Mouse (Mus musculus) urinary bladder, postnatal 10 days (tissue): ENCODE data around the gene Txndc11.
"Not testable (repeated sequence)": the region's sequence is repeated elsewhere in the genome, so short reads cannot be mapped to it uniquely, and the experiment has no call there.

Experiments
- DNase-seq: peaks from one replicate; pipeline ENCODE4 v3.0.0; 2022; ENCODE audit warnings: low spot score

The Txndc11 gene

DNA sequence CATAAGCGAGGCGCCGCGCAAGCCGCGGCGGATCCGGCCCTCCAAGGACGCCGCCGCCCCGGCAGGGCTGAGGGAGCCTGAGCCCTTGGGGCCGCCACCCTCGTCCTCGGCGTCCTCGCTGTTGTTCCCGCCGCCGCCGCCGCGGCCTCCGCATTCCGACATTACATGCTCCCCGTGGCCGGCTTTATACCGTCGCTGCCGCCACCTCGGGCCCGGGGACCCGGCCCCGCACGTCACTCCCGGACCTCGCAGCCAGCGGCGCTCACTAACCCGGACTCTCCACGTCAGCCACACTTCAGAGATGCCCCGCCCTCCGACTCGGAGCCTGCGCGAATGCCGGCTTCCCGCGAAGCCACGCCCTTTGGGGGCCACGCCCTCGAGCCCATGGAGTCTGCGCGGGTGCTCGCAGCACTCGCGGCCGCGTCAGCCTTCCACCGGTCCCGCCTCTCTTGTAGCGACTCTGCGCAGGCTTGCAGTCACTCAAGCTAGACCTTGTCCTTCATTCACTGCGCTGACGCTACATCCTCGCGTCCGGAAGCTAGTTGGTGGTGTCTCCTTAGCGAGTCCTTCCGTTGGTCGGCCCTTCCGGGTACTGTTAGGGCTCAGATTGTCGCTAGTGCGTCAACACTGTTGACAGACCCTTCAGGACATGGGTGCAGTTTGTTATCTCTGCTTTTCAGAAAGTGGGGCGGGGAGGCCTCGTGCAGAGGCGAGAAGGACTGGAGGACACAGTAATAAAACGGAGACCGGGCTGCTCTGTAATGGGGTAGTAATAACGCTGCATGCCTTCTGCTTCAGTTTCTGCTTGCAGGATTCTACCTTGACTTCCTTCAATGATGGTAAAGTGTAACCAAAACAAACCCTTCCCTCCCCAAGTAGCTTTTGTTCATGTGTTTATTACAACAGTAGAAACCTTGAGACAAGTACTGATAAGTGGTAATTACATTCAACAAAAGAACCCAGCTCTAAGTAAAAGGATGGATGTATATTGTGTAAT is at the start of gene Txndc11:
Gene Txndc11 (minus strand): TSS at position 303 of the 997 bp plus-strand sequence.
- peak; percentile 97 for DNase-seq

DNA sequence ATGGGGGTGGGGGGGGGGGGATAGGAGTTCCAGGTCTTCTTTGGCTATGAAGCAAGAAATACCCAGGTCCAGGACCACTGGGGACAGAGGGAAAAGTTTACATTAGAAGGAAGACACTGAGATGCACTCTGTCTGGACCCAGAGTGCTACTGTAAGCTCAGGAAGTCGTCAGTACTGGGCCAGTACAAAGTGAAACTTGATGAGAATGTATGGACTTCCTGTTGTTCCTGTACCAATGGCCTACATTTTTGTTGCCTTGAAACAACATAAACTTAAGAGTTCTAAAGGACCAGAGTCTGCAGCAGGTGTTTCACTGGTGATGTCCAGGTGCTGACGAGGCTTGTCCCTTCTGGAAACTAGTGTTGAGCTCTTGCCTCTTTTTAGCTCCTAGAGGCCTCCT is 43.0 kb upstream of the Txndc11 start:
- DNase-seq, result no peak

DNA sequence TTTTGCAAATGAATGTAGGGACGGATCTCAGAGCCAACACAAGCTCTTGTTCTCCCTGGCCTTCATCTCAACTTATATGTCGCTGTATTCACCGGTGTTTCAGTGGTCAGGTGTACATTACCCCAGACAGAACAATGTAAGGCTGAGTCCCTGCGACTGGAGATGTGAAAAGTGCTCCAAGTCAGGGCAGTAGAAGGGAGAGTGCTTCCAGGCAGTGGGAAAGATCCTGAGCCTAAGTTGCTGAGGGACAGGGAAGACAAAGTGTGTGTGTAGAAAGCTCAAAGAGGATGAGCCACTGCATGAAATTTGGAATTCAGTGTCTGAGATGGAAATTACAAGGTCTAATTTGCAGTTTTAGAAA is 42.4 kb upstream of the Txndc11 start:
- no peak for DNase-seq

DNA sequence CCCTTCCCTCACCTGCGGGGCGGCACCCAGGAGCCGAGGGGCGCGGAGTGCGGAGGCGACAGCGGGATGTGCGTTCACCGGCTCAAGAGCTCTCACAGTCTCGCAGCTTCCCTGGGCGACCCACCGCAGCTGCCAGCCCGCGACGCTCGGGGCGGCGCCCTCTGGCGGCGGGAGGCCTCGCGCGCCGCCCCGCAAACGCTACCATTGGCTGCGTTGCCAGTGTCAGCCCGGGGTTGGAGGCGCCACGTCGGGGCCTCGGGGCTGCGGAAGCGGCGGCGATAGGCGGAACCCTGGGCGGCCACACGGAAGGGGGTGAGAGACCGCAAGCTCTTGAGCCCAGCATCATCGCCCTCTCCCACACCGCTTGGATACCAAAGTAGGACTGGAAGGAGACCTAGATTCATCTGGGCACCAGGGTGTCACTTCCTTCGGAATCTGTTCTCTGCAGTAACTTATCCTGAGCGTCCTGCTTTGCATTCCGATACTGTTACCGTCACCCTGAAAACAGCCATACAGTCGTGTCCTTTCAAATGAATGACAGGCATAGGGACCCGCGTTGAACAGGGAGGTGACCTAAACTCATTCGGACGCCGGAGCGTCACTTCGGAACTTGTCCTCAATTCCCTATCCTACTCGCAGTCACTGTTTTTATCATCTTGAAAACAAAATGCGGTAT is 41.9 kb upstream of the Txndc11 start, which contains the start of gene Zc3h7a:
Gene Zc3h7a (minus strand): TSS at position 186 of the 676 bp plus-strand sequence.
- DNase-seq, result peak; percentile 69

DNA sequence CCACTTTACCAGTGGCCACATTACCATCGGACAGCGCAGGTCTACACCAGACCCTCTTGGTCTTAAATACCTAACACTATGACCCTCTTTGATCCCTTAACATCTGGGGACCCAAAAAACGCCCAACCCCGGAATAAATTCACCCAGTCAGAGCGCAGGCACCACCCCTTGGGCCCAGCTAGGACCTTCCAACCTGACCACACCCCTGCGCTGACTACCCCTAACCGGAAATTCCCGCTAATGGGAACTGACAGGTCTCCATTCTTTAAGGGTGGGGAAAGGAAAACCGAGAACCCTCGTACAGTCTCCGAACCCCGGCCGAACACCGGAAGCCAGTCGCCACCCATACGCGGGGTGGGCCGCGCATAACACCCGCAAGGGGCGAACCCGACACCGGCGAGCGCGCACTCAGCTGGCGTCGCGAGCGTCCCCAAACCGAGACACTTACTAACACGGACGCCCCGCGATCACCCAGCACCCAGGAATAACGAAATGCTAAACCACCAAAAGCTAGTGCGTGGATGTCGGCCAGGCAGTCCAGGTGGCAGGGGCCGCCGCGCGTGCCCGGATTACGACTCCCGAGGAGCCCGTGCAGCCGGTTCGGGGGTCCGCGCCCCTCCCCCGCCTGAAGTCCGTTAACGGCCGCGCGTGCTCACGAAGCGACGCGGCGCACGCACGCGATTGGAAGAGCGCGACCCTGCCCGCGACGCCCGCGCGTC is 41.2 kb upstream of the Txndc11 start:
- peak; percentile 11 for DNase-seq

DNA sequence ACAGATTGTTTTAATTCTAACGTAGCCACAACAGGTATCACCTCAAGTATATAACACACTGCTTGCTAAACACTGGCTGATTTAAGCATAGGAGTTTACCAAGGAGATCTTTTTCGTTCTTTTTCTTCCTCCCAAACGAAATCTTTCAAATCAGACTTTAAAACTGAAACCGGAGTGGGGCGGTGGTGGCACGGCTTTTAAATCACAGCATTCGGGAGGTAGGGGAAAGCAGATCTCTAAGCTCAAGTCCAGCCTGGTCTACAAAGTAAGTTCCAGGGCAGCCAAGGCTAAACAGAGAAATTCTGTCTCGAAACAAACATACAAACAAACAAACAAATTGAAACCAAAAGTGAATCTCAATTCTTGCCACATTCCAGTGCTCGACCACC is 40.6 kb upstream of the Txndc11 start:
- no peak for DNase-seq

DNA sequence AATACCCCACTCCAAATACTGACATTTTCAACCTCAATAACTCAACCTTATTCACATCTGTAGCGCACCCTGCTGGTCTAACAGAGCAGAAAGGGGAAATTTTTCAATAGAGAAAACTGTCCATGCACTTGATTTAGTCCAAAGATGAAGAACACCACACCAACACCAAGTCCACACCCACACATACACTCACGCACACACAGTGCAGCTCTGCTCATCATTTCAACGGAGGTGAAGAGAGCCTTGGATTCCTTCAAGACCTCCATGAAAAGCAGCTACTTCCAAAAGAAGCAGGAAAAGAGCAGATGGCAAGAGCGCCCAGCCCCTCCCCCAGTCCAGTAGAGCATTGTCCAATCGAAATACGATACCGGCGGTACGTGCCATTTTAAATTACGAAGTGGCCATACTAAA is 40.2 kb upstream of the Txndc11 start:
- DNase-seq, result no peak

DNA sequence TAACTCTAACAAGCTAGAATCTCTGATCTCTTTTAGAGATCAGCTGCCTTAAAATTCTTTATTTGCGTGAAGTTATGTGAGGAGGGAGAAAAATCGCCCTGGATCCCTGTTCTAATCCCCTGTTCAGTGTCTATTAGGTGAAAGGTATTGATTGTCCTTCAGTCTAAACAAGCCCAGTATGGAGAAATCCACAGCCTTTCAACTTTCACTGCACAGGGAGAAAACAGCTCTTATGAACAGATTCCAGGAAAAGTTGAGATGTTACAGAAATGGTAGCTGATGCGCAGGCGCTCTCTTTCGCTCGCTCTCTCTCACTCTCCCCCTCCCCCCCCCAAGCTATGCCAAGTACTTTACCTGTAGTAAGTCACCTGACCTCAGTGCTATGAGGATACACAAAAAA is 37.2 kb upstream of the Txndc11 start:
- no peak for DNase-seq

DNA sequence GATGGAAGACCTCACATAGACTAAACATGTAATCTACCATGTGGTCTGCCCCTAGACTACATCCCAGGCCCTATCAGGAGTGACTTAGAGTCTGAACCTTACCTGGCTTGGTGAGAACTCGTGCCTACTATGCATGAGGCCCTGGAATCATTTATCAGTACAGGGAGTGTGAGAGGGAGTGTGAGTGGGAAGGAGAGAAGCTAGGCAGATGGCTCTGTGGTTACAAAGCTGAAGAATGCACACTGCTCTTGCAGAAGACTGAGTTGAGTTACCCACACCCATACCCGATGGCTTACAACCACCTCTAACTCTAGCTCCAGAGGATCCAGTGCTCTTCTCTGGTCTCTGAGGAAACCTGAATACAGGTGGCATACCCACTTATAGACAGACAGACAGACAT is 32.0 kb upstream of the Txndc11 start:
- DNase-seq, result no peak

DNA sequence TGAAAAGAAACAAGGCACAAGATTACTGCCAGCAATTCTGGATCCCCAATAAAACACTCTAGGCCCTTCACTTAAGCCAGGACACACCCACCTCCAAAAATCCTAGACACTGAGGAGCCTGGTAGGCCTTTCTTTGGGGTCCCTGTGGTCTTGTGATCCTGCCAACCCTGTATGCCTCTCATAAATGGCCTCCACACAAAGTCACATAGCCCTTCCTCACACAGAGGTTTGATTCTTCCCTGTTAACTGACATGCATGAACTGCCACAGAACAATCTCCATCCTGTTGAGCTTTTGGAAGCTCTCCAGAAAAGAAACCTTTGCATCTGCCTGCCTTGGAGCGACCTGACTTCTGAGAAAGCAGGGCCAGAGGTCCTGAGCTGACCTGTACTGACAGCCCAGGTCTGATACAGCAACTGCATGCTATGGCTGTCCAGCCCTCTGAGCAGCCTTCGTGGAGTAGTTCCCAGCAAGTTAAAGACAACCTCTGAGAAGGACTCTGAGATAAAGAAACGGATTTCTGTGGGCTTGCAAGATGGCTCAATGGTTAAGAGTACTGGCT is 30.3 kb upstream of the Txndc11 start:
- no peak for DNase-seq

DNA sequence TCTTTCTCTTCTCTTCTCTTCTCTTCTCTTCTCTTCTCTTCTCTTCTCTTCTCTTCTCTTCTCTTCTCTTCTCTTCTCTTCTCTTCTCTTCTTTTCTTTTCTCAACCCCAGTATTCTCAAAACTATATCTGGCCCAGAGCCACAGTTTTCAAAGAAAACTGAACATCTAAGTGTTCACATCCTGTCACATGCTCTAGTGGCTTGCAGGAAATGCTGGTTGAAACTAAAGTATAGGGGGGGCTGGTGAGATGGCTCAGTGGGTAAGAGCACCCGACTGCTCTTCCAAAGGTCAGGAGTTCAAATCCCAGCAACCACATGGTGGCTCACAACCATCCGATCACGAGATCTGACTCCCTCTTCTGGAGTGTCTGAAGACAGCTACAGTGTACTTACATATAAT is 23.3 kb upstream of the Txndc11 start:
- not testable (repeated sequence) for DNase-seq

DNA sequence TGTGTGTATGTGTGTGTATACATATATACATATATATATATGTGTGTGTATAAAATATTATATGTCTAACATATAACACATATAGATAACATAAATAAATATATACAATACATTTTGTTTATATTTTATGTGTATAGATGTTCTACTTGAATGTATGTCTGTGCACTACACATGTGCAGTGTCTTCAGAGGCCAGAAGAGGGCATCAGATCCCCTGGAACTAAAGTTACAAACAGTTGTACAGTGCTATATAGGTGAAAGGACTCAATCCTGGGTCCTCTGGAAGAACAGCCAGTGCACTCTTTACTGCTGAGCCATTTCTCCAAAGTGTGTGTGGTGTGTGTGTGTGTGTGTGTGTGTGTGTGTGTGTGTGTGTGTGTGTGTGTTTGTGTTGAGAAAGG is 20.1 kb upstream of the Txndc11 start:
- no peak for DNase-seq

DNA sequence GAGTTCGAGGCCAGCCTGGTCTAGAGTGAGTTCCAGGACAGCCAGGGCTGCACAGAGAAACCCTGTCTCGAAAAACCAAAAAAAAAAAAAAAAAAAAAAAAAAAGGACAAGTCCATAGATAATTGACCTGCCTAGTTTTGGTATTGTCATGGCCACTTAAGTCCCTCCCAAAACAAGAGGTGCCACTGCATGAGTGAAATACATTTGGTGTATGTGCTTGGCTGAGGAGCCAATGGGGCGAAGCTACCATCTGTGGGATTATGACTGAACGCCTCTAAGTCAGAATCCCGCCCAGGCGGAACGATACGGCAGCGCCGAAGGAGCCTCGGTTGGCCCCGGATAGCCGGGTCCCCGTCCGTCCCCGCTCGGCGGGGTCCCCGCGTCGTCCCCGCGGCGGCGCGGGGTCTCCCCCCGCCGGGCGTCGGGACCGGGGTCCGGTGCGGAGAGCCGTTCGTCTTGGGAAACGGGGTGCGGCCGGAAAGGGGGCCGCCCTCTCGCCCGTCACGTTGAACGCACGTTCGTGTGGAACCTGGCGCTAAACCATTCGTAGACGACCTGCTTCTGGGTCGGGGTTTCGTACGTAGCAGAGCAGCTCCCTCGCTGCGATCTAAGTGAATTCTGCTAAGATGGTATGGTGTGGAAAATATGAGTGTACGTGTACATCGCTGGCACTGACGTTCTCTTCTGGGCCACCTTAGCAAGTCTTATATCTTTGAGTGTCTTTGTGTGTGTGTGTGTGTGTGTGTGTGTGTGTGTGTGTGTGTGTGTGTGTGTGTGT is 9.4 kb upstream of the Txndc11 start:
- peak; percentile 100 for DNase-seq

DNA sequence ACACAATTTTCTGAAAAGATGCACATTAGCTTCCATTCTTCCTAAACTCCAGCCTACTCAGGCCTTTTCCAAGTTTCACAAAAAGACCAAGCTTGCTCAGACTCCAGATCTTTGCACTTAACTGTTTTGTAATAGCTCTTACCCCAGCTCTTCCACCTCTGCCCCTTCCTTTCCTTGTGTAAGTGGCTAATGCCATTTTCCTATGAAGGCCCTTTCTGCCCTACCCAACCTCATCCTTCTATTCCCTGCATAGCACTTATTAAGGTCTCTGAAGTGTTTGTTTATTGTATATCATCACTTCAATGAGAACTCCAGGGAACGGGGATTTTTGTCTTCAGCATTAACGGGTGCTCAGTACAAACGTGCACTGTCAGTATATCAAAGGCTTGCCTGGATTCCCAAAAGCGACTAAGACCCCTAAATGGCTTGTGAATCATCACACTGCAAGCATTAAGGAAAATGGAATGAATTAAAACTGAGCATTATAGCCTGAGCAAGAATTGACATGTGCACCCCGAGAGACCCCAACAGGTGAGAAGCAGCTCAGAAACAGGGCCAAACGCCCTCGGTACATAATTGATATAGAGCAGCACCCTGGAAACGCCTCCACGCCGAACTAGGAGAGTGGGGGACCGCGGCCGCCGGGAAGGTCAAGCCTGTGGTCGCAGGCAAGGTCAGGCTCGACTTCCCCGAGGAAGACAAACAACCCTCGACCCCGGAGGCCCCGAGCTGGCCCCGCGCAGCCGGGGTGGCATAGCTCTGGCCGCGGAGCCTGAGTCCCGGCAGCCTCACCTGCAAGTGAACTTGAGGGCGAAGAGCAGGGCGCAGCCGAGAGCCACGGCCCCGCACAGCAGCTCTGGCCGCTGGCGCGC is 738 bp downstream of the Txndc11 start:
- DNase-seq, result peak; percentile 14

DNA sequence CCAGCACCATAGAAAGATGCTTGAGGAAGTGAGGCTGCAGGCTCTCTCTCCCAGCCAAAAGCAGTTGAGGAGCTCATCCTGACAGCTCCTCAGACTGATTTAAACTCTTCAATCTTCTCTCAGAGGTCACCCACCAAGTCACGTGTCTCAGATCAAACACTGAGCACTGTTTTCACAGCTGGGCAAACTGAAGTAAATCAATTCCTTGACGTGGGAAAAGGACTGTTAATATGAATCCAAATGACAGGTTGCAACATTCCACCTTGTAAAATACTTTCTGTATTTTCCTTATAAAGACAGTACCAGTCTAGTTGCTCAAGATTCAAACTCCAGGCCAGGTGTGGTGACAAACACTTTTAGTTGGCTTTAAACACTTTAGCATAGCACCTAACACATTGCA is 1.6 kb downstream of the Txndc11 start:
- no peak for DNase-seq

DNA sequence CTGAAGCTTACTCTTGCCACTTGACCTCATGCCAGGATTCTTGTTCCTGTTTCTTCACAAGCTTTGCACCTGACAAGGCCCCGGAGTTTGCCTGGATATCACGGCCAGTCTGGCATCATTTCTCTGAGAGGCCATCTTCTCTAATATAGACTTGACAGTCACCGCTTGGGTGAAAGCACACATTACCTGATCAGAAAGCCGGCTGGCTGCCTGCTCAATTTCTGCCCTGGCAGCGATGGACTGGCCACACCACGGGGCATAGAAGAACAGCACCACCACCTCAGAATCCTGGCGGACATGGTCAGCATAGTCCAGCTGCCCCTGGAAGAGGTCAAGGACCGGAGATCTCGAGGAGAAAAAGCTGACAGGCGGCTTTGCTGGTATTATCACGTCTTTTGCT is 6.1 kb downstream of the Txndc11 start:
- no peak for DNase-seq

DNA sequence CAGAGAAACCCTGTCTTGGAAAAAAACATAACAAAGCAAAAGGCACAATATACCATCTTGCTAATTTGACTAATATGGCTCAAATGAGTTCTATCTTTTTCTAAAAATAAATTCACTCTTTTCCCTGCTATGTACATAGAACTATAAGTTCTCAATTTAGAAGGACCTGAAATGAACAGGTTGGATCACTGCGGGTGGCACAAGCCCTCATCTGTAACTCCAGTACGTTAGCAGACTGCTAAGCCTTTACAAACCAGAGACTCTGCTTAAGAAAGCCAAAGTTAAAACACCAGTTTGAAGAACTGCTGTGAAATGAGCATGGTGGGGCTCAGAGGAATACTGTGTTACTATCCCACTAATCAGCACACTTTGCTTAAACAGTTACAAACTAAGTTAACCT is 9.1 kb downstream of the Txndc11 start:
- no peak for DNase-seq

DNA sequence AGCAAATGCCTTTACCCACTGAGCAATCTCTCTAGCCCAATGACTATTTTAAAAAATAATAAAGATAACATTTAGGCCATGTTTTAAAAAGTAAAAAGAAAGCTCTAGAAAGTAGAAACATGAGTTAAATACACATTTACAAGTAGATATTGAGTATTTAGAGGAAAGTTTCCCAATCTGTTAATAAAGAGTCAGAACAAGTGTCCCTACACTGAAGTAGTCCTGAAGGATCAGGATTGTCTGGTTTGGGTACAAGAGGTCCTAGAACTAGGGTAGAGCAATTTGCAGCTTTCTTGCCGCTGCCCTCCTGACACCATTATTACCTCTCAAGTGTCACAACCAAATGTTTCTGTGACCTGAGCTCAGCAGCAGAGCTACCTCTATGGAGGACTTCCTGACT is 10.3 kb downstream of the Txndc11 start:
- DNase-seq, result no peak

DNA sequence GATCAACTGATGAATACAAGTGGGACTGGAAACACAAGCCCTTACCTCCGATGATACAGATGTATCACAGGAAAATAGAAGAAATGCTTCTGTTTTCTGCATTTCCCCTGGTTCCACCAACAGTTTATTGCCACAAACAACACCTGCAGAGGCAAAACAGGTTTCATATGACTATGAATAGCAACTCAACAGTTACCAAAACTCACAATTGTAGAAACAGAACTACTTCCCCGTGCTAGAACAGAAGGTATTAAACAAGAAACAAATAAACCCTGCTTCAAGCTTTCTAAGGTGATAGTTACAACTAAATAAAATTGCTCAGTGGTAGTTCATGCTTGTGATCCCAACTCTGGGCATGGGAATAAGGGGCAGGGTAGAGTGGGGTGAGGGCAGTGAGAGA is 11.8 kb downstream of the Txndc11 start:
- no peak for DNase-seq

DNA sequence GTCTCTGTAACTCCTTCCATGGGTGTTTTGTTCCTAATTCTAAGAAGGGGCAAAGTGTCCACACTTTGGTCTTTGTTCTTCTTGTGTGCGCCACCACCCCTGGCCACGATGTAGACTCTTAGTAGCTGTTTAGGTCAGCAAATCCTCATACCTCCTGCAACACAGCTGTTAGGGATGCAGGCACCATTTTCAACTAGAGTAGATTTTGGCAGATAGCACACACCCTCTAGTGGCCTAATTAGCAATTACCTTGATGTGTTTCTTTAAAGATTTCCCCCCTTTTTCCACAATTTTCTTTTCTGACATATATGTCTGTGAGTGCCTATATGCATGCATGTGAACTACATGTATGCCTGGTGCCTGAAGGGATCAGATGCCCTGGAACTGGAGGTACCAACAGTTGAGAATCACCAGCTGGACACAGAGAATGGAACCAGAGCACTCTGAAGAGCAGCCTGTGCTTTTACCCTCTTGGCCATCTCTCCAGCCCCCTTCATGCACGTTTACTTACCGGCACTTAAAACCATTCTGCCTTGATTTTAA is 25.2 kb downstream of the Txndc11 start:
- no peak for DNase-seq
